Mouse (Mus musculus) left cerebral cortex, postnatal 10 days (tissue): ENCODE measurements at regions not wholly inside any gene's neighbourhood (a gene's known extent, or its start where the extent isn't known, plus 50 kb on each side); places are given as distances from the start of the nearest gene placed in this dataset.

Experiments
- DNase-seq, 2 experiments: peaks; one replicate each; pipeline ENCODE4 v3.0.0; 2021 to 2022; ENCODE audit warnings: low spot score in 2 of 2, mixed read lengths in 1 of 2; ENCODE audit errors: extremely low spot score in 1 of 2
- intact Hi-C: fragments of 180-260 bp; cut with DNase I; formaldehyde crosslinking; loops from one replicate; pipeline ENCODE4 v1.15.1; 2025

DNA sequence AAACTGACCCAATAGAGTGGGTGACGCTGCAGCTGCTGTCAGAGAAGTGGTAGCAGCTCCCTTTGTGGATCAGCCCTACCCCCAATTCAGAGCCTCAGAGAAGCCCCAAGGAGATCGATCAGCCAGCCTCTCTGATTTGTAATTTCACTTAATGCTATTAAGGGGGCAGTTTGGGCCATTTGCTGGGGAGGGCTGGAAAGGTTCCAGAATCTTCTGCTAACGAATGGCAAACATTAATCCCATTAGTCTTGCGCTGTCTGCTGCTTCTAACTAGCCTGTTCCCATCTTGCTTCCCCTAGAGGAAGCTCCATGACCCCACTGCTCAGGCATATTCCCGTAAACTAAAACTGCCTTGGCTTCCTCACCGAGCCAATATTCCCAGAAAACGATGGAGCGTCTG lies 59.9 kb upstream of the Lrrn2 start:
- intact Hi-C loops: no loop called here
- no peak for DNase-seq

DNA sequence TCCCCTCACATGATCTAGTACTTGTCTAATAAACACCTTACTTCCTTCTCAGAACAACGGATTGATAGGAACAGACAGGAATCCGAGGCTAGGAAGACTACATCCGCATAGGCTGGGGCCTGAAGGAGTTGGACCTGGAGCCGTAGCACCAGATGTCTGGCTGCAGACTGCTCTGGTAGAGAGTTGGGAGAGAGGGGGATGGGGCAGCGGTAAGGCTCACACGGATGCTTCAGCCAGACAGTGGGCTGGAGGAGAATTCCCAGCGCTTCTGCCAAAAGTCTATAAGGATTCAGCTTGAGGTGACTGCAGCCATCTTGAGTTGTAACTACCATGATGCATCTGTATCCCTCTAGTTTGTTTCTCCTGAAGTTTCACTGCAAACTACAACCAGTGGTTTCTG lies 61.8 kb upstream of the Lrrn2 start:
- DNase-seq: no peak
- intact Hi-C loops: no loop called here

DNA sequence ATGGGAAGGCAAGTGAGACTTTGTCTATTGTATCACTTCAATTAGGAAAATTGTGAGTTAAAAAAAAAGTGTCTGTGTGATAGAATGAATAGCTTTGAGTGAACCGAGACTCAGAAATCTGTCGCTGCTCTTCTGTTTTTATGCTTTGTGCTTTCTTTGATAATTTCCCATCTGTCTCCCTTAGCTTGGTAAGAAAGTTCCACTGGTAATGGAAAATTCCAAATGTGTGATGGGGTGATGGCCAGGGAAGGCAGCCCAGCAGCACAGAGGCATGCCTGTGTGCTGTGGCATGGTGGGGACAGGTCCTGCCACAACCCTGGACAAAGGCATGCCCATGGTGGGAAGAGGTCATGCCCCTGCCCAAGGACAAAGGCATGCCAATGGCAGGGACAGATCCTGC lies 62.7 kb upstream of the Lrrn2 start:
- intact Hi-C loops: no loop called here
- no peak for DNase-seq

DNA sequence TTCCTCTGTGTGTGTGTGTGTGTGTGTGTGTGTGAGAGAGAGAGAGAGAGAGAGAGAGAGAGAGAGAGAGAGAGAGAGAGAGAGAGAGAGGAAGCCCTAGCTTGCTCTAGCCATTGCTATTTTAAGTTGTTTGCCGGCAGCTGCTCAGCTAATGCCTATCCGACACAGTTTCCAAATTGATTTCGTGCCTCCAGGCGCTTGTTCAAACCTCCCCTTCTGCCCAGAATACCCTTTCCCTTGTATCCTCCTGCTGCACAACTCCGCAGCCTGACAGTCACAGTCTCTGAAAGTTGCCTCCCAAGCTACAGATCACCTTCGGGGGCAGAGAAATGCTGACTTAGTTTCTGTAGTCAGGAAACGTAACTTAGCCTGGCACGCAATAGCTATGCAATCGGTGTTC lies 63.9 kb upstream of the Nfasc start:
- DNase-seq: no peak
- intact Hi-C loops: no loop called here

DNA sequence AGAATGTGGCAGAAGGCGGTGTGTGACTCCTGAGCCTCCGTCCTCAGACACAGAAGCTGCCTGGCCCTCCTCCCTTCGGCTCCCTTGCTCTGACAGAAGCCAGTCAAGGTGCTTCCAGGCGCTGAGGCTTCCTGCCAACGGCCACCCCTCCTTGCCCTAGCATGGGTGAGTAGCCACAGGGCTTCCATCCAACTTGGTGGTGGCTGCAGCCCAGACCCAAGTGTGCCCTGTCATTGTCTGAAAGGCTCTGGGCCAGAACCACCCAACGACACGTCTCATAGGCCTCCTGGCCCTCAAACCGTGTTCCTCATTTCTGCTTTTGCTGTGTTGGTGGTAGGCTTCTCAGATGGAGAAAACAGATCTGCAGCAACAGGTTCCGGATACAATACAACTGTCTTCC lies 62.2 kb upstream of the Nfasc start:
- intact Hi-C loops: no loop called here
- no peak for DNase-seq

DNA sequence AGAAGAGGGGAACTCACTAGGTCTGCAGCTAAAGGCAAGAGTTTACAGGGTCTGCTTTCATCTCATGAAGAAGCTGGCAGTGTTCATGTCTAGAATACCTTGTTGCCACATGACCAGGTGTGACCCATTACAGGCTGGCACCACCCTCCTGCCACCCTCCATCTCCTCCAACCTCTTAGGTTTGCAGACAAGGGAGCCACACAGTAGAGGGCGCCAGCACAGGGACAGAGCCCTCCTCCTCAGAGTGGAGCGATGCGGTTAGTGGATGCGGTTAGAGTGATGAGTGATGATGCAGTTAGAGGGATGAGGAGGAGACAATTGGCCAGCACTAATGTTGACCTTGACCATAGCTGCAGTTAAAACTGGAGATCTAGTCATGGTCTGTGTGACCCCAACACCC lies 60.8 kb upstream of the Nfasc start:
- intact Hi-C loops: no loop called here
- DNase-seq: peak in 1 of 2 experiments; percentile 52

DNA sequence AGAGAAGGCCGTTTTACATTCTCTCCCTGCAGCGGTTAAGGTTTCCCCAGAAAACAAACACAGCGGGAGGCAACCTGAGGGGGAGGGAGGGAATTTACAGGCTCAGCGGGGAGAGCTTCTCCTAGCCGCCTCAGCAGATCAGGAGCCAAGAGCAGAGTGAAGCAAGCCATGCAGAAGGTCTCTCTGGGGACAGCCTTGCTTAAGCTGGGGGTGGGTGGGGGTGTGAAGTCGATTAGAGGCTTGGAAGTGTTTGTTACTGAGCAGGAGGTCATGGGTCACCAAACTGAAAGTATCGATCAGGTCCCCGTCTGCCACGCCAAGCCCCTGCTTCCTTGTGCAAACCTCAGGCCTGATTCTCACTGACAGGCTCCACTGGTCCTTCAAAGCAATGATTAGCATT lies 58.7 kb upstream of the Nfasc start:
- DNase-seq: no peak
- intact Hi-C loops: no loop called here

DNA sequence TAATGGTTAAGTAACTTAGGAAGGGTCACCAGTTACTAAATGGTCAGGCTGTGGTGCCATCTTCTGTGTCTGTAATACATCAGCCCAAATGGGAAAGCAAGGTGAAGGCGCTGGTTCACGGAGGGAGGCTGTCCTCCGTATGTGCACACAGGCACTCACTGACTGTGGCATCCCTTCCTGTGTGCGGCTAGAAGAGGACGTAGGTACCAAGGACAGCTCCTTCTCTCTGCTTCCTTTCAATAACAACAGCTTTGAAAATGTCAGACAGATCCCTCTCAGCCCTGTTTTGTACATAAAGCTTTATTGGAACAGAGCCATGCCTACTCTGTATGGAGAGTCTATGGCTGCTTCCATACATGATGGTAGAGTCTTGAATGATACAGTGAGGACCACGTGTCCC lies 57.7 kb upstream of the Nfasc start:
- intact Hi-C loops: no loop called here
- DNase-seq: no peak

DNA sequence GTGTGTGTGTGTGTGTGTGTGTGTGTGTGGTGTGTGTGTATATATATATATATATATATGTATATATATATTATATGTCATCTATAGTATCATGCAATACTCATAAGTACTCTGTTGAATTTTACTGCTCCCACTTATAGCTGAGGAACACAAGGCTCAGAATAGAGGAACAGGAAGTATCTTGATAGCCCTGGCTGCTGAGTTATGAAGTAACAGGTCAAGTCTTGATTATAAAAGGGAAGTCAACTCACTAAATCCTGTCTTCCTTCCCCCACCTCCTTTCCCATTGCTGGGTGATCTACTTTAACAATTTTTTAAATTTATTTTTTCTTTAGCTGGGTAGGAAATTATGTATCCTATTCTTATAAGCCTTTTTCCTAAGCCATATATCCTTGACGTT lies 52.9 kb upstream of the Nfasc start:
- intact Hi-C loops: no loop called here
- DNase-seq: no peak
